Mouse (Mus musculus): ENCODE measurements around the gene Msi1.

Gene Msi1

DNA sequence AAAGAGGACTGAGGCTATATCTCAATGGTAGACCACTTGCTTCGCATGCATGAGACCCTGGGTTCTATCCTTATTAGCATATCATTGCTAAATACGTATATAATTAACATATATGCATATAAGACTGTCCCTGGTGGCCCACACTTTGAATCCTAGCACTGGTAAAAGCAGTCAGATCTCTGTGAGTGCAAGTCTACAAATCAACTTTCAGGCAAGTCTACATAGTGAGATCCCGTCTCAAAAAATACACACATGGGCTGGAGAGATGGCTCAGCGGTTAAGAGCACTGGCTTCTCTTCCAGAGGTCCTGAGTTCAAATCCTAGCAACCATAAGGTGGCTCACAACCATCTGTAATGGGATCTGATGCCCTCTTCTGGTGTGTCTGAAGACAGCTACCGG is 61.7 kb downstream of the Msi1 start:
- DNase-seq = peak; percentile 56

DNA sequence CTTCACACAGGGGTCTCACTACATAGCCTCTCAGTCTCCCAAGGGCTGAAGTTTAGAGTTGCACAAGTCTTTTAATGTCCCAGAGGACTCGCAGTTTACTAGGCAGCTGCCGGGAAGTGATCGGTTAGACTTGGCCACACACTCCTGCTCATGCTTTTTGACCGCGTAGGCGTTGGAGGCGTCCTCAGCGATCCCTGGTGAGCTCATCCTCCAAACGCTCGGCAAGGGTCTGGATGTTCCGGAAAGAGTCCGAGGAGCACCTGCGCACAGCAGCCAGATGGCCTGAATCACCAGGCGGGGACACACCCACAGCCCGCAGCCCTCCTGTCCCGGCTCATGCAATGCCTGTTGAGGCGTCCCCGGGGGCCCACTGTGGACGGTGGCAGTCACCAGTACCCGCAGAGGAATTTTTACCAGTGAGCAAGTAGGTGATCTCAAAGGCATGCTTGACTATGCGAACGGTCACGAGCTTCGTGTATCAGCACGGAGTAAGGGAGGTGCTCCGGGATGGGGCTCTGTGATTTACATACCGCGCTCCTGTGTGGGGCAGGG is 62.4 kb downstream of the Msi1 start:
- peak; percentile 72 for DNase-seq

DNA sequence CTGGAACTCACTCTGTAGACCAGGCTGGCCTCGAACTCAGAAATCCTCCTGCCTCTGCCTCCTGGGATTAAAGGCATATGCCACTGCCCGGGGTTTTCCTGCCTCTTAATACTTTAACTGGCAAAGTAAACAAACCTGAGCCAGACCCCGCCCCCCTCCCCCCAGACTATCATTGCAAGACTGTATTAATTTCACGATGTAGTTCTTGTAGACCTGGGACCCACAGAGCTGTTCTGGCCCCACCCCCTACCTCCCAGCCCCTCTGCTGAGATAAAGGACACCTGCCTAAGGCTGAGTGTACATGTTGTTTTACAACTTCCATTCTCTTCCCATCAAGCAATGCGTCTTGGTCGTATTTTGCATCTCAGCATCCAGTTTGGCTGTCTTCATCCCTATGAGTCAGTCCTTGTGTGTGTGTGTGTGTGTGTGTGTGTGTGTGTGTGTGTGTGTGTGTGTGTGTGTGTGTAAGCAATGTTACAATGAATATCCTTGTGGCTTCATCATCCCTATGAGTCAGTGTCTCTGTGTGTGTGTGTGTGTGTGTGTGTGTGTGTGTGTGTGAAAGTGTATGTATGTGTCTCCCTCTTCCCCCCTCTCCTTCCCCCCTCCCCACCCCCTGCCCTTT is 63.4 kb downstream of the Msi1 start:
- DNase-seq = peak; percentile 46

DNA sequence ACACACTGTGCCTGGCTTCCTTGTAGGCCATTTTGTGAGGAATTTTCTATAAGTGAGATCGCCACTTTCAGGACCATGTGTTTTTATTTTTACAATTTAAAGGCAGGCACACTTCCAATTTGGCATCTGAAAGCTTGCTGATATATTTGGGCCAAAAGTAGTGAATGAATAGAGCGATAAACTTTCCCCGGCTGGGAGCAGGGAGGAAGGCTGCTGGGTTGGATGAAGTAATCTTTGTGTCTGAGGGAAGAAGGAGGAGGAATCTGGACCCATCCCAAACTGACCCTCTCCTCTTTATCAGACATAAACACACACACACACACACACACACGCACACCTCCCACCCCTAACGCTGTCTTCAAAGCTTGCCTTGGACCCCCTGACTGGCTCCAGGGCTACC is 64.0 kb downstream of the Msi1 start:
- DNase-seq = peak; percentile 47

DNA sequence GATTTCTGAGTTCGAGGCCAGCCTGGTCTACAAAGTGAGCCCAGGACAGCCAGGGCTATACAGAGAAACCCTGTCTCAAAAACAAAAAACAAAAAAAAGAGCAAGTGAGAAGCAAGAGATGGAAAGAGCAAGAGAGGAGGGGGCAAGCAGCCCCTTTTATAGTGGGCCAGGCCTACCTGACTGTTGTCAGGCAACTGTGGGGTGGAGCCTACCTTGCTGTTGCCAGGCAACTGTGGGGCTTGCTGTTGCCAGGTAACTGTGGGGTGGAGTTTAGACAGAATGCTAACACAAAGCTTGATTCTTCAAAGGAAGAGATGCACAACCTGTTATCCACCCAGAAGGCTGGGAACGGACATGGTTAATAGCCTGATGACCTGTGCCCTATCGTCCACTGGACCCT is 66.2 kb downstream of the Msi1 start:
- peak; percentile 26 for DNase-seq

DNA sequence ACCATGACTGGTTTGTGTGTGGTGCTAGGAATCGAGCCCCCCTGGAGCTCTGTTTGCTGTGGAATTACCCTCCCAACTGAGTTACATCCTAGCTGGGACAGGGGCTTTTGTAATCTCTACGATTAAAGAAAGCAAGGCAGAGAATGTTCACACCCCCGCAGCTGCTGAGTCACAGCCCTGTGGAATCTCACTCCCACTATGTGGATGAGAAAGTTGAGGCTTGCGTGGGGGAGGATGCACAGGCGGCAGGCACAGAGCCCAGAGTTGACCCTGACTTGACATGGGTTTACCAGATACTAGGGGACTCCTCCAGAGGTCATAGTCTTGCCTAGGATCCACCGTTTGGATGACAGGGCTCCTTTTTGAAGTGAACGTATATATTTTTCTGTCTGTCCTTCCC is 67.6 kb downstream of the Msi1 start:
- peak; percentile 30 for DNase-seq

DNA sequence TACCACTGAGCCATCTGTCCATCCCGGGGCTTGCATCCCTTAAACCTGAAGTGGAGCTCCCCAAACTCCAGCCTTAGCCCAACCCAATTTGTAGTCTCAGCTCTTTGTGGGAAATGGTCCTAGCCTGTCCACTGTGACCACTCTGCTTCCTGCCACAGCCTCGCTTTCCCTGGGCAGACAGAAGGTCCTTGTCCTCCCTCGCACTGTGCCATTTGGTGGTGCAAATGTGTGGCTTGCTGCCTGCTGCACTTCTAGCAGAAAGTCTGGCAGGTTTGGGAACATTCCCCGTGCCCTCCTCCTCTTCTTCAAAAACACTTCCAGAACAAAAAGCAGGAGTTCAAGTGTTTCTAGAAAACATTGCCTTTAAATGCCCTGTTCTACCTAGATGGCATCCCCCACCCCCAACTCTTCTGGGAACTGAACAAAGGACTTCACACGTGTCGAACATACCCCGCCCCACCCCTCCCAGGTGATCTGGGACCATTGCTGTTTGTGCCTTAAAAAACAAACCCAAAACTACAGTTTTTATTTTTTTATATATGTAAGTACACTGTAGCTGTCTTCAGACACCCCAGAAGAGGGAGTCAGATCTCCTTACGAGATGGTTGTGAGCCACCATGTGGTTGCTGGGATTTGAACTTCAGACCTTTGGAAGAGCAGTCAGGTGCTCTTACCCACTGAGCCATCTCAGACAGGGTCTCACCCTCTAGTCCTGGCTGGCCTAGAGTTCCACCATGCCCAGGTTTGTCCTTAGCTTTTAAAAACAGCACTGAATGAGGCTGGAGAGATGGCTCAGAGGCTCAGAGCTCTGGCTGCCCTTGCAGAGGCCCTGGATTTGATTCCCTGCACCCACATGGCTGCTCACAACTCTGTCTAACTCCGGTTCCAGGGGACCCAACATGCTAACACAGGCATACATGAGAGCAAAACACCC is 69.2 kb downstream of the Msi1 start:
- peak; percentile 58 for DNase-seq

DNA sequence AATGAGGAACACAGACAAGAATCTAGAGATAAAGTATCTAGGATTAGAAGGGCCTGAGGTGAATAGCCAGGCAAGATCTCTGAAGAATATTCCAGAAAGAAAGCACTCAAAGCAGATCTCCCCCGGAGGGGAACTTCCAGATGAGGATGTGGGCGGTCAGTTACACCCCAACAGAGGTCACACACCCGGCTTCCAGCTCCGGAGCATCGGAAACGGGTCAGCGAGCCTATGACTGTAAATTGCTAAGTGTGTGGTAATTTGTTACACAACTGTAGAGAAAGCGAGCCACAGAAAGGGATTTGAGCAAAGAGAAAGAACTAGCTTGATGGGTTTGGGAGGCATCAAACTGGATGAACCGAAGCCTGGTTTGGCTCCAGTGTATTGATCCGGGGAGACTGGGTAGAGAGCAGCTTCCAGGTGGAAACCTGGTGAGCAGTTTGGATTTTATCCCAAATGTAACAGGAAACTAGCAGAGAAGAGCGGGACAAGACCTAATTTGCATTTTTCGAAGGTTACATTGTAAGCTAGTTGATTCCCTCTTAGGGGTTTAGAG is 71.1 kb downstream of the Msi1 start:
- no peak for DNase-seq

DNA sequence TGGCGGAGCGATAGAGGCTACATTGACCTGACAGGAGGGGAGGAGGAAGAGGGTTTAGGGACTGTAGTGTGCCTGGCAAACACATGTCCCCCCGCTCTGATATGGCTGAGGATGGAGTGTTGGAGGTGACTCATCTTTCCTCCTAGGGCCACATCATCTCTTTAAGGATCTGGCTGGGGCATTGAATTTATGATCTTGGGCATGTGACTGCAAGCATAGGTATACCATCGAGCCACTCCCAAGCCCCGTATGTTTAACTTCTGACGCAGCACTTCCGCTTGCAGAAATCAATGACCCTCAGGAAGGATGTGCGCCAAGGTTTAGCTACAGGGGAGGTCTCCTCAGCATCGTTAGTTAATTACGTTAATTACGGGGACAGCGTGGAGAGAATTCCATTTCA is 73.6 kb downstream of the Msi1 start:
- no peak for DNase-seq

All from cerebellum, adult 9-10 months (tissue).